Mouse (Mus musculus): Measurements from ENCODE around the gene BC048403. TPM values are rescaled to one million over a fixed set of nuclear protein-coding genes. Genes with fewer than 3 reads are reported as not detected.
A peak's percentile ranks its signal among the peaks of the same experiment; 100 is the strongest.

BC048403 gene
- 1 to 10 TPM; 2.0 to 2.7 TPM for total RNA-seq (2021)
- long read RNA-seq, experiment 1, partial matches to known transcripts: 0 of 2 reads
- long read RNA-seq, experiment 1, other reads (novel, unspliced or antisense): 0 of 2 reads
- long read RNA-seq, experiment 2, partial matches to known transcripts: 0 of 1 reads
- long read RNA-seq, experiment 2, other reads (novel, unspliced or antisense): 0 of 1 reads

DNA sequence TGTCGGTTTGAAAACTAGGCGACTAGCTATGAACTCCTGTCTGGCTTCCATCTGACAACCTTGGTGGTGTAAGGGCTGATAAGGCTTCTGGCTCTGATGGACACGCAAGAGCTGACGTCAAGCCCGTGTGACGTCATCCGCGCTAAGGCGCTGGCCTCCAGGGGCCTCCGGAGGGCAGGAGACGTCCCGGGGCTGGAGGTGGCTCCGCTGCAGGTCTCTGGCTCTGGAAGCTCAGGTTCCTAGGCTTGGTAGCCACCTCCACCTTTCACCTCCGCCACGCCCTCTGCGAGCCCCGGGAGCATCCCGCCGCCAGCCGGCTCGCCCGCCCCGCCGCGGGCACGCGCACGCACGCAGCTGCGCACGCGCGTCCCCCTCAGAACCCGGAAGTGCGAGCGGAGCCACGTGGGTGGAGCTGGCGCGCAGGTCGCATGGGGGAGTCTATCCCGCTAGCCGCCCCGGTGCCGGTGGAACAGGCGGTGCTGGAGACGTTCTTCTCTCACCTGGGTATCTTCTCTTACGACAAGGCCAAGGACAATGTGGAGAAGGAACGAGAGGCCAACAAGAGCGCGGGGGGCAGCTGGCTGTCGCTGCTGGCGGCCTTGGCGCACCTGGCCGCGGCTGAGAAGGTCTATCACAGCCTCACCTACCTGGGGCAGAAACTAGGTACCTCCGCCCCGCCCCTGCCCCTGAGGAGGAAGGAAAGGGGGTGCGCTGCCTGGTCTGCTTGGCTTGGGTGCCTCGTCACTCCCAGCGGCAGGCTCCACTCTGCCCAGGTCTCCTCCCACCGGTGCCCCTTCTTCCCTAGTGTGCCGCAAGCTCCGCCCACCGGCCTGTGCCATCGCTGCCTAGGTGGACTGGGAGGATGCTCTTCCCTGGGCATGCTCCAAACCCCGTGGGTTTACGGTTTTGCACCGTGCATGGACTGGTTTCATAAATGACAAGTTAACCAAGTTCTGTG lies at the start of gene BC048403:
BC048403 (plus strand) TSS at position 390 of the 958 bp plus-strand sequence.
- peak; percentile 89 for DNase-seq

DNA sequence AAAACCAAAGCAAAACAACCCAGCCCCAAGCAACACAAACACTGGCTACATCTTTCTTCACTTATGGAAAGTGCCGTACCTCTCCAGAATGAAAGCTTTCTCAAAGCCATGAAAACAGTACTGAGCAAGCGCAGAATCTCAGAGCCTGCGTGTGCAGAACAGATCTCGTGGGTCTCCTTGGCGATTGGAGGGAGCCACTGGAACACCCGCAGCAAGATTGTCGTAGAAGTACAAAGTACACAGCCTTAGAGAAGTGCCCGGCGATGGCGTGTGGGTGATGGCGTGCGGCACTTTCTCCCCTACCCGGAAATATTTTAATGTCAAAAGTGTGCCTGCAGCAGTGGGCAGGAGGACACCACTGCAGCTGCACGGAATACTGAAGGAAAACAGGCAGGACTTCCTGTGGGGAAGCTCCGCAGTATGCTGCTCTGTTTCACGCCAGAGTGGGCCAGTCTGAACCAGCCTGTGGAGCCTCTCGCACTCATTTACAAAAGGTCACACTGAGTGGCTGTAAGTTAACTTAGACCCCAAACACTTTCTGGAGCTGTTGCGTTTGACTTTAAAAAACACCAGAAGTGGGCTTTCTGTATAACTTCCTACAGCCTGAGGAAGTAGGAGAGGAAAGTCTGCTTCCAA lies 46.7 kb upstream of the BC048403 start:
- peak in 1 of 2 experiments; percentile 34 for DNase-seq

DNA sequence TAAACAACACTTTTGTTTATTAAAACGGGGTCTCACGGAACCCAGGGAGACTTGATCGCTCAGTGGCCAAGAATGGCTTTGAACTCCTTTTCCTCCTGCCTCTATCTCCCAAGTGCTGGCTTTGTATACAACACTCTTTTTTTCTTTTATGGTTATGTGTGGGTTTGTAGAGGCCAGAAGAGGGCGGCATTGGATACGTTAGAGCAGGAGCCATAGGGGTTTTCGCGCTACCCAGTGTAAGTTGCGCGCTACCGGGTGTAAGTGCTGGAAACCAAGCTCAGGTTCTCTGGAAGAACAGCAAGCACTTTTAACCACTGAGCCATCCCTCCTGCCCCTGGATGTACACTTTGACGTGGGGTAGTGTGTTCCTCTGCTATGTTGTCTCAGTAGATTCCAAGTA lies 45.2 kb upstream of the BC048403 start:
- DNase-seq: no peak

DNA sequence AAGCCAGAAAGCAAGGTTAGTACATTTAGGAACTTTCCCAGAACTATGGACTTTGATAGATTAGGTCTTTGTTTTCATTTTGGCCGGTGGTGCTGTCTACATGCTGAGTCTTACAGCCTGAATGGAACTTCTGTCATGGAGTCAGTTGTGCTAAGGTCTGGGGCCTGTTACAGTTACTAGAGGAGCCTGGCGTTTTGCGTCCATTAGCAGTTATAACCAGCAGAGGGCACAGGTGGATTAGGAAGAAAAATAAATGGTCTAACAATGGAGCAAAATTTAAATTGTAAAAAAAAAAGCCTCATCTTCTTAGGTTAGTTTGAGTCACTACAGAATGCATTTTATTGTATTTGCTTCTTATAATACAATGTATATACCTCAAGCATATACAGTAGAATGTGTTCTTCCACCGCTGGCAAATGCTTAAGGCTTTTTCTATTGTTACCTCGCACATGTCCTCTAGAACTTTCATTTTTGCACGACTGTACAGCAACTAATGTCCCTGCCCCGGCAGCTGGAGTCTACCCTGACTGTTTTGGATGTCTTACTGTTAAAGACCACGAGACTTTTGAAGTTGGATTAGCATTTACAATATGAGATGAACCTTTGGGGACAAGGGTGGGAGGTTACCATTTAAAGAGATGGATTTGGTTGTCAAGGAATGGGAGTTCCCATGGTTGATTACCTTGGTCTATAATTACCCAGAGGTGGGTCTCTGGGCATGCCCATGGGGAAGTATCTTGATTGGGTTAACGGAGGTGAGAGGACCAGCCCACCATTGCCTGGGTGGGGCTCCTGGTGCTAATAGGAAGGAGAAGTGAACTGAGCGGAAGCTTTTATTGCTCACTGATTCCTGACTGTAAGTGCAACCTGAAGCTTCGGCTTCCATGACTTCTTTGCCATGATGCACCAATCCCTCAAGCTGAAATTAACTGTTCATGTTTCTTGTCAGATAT lies 38.2 kb upstream of the BC048403 start:
- peak; percentile 38 to 74 for DNase-seq

DNA sequence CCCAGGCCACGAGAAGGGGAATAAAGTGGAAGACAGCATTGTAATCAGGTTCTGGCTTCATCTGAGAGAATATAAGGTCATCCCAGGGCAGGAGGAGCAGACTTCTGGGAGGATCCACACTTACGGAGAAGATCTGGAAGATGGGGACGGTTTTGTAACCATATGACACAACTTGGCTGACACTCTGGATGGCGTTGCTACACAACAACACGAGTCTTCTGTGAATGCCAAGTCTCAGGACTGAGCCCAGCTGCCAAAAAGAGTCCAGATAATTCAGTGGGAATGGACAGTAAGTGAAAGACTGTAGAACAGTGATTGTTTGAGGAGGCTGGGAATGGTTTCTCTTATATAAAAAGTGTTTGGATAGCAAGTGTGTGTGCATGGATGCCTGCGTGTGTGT lies 36.1 kb upstream of the BC048403 start:
- peak; percentile 72 to 79 for DNase-seq

DNA sequence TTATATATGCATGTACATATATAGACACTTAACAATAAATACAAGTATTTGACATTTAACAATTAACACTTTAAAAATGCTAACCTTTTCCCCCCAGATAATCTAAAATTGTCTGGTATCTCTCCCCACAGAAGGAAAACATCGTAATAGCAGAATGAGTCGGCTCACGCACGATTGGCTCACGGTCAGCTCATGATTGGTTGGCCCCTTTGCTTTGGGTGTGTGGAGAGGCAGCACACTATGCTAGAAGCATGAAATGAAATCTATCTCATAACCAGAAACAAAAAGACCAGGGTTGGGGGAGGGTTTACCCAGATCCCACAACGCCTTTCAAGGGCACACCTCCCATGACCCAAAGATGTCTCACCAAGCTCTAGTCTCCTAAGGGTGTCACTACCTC lies 34.9 kb upstream of the BC048403 start:
- peak; percentile 22 to 31 for DNase-seq

DNA sequence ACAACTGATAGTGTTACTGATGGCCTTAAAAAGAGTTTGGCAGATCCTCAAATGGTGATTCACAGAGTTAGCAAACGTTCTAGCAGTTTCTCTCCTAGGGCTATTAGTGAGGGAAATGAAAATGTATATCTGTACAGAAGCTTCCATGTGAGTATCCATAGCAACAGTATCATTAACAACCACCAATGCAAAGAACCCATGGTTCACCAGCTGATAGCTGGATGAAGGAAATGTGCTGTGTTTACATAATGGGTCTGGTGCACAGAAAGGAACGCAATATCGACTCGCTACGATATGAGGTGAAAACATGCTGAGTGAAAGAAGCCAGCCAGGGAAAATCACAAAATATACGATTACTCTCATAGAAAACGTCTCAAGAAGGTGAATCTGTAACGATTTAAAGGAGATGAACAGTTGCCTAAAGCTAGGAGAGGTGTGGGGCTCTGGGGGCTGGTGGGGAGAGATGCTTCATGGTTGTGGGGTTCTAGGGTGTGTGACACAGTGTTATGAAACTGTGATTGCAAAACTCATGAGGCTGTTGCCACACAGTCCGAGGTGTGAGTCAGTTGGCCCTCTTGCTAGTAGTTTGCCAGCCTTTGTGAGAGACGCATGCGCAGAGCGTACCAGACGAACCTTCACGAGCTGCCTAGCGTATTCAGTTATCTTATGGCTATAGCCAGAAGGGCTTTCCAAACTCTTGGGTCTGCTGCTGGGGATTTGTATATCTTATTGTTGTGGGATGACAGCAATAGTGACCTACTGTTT lies 34.2 kb upstream of the BC048403 start:
- DNase-seq: peak; percentile 50 to 66

DNA sequence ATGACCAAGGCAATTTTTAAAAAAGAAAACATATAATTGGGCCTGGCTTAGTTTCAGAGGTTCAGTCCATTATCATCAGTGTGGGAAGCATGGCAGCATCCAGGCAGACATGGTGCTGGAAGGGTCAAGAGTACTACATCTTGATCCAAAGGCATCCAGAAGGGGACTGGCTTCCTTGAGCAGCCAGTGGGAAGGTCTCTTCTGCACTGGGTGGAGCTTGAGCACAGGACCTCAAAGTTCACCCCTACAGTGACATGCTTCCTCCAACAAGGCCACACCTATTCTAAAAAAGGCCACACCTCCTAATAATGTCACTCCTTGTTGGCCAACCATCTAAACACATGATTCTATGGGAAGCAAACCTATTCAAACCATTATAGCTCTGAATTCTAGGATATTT lies 22.9 kb upstream of the BC048403 start:
- no peak for DNase-seq

DNA sequence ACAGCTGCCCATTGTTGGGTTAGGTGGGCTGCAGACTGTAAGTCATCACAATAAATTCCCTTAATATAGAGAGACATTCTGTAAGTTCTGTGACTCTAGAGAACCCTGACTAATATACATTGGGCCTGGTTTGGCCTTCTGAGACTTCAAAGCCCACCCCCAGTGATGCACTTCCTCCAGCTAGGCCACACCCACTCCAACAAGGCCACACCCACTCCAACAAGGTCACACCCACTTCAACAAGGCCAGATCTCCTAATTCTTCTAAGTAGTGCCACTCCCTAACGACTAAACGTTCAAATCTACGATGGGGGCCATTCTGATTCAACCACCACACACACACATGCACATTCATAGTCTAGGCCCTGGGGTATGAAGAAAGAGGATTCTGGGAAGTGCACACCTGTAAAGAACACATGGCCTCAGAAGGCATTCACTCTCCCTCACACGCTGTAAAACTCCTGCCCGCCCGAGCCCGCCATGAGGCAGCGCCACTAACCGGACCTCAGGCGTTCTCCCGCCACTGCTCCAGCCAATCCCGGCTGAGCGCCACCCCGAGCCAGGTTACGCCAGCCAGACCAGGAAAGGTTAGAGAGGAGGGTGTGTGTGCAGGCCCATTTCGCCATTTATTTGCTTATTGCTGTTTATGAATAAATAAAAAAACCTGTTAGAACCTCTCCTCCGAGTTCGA lies 20.7 kb upstream of the BC048403 start:
- no peak for DNase-seq

GRCm38 (mm10) chr10:121720701-121721100 lies 19.0 kb upstream of the BC048403 start:
- no peak for DNase-seq

- DNase-seq: no peak
Measured at GRCm38 (mm10) chr10:121726505-121726904, 13.2 kb upstream of the BC048403 start.

DNA sequence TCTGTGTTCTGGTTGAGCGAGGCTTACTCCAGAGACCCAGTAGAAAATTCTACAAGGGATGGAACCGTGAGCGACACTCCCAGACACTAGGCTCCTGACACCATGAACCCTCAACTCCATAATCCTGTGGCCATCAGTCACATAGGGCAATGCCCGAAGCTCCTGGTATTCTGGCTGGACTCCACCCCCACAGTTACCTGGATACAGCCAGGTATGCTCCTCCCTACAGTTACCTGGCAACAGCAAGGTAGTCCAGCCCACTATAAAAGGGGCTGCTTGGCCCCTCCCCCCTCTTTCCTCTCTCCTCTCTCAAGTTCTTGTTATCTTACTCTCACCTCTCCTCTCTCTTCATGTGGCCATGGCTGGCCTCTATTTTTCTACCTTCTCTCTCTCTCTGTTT lies 12.6 kb upstream of the BC048403 start:
- no peak for DNase-seq

DNA sequence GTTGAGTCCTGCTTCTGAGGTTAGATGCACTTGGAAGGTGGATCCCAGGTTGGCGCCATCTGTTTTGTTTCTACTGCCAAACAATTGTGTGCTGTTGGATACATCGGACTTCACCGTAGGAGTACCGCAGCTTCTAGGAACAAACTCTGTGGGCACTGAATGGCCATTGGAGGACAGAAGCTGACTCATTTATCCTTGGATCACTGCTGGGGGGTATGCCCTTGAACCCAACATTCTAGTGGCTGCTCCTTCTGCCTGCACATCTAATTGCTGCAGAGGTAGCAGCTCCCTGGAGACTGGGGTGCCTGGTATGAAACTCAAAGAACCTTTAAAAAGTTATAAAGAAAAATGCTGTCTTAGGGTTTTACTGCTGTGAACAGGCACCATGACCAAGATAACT lies 11.5 kb upstream of the BC048403 start:
- DNase-seq: no peak

DNA sequence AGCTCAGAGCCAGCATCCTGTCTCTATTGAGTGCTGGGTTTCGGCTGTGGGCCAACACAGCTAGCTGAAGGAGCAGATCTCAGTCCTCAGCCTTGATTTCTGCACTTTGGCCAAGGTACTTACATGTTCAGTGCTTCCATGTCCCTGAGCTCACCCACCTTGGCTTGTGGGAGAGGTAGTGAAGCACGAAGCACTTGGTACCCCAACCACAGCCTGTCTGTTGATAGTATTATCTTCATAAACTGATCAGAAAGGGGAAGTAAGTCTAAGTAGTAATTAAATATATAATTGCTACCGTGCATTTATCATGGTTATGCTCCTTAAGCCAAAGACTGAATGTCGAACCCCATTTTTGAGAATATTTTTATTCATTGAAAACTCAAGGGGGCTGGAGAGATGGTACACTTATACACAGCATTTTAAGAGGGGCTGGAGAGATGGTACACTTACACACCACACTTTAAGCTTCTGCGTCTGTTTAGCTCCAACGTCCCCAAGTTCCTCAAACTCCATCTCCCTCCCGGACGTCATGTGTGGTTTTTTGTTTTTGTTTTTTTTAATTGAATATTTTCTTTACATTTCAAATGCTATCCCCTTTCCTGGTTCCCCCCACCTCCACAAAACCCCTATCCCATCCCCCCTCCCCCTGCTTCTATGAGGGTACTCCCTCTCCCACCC lies 8.6 kb upstream of the BC048403 start:
- DNase-seq: no peak

DNA sequence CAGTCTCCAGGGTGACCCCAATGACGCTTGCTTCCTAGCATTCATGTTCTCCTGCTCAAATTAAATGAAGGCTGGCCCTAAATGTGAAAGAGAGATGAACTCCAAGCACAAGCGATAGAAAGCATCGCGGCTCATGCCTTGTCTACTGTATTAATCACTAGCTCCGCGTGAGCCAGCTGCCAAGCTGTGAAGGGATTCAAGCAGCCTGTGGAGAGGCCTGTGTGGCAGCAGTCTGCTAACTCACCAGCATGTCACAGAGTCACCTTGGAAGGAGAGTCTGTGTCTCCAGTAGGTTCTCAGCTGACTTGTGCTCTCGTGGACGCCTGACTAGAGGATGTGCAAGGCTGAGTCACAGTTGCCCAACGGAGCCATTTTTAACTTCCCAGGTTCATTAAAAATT lies 7.2 kb upstream of the BC048403 start:
- DNase-seq: no peak

DNA sequence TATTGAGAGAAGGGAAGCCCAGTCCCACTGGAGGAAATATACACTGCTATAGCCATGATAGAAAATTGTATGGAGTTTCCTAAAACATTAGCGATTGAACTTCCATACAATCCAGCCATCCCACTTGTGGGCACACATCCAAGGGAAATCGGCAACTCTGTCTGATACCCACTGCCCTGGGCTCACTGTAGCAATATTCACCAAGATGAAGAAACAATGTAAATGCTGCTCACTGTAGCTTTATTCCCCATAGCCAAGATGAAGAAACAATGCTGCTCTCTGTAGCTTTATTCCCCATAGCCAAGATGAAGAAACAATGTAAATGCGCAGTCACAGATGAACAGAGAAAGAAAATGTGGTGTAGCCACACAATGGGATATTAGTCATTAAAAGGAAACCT lies 2.5 kb upstream of the BC048403 start:
- no peak for DNase-seq

- no peak for DNase-seq
Measured at GRCm38 (mm10) chr10:121742336-121742735, 2.6 kb downstream of the BC048403 start.

DNA sequence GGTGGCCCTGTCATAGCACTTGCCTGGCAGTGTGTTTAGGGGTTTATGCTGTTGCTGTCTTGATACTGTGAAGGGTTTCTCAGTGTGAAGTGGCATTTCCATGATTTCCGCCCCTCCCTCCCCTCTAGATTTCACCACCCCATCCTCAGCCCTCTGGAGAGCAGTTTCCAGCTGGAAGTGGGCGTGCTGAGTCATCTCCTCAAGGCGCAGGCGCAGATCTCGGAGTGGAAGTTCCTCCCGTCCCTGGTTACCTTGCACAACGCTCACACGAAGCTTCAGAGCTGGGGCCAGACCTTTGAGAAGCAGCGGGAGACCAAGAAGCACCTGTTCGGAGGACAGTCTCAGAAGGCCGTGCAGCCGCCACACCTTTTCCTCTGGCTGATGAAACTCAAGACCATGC lies 10.4 kb downstream of the BC048403 start:
- DNase-seq: peak in 1 of 2 experiments; percentile 11

- no peak for DNase-seq
Measured at GRCm38 (mm10) chr10:121754237-121754636, 14.5 kb downstream of the BC048403 start.

DNA sequence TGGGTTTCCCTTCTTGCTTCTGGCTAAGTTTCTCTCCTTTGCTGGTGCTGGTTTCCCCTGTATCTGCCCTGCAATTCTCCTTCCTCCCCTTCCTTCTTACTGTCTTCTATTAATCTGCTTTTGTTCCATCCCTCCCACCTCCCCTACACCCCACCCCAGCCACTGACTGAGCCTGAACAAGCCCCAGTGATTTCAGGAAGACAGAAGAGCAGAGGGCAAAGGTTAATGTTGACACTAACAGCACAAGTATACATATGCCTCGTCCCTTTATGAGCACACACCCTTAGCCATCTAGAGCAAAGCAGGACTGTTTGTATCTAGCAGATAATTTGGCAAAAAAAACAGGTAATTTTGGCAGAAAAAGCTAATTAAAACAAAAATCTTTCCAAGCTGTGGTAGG lies 16.1 kb downstream of the BC048403 start:
- DNase-seq: no peak
